7 mouse cellular contexts compared by ENCODE assay signal in the genomic region with DNA sequence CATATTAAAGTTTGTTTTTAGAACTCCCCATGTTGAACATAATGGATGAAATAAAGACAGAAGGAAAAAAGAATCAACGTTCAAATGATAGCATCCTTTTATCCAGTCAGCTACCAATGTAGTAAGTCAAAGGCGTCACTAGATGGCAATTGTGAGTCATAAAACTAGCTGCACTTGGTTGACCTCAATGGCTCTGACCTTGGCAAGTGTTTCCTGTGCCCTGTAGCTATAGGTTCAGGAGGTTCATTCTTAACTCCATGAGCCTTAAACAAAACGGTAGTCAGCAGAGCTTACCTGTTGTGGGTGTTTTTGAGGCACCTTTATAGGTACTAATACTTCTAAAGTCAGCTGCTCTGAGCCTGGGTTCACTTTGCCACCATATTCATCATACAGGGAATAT.
DNase-seq lines count a peak whose midpoint lies in the region; ATAC-seq and TF ChIP-seq lines count a peak whose summit lies in the region.

No protein-coding gene starts in this region.

- TF ChIP-seq RAD21 in MEL (IDR thresholded peaks at IDR 0.05; ENCODE audit: low read depth, low read length): peak; percentile 71

- peak; percentile 84 for TF ChIP-seq CTCF in layer of hippocampus, adult 2 months (conservative IDR thresholded peaks at IDR 0.05)
- peak; percentile 24 to 66 (median 55); a peak in 5 of 6 replicates for TF ChIP-seq CTCF in MEL (IDR thresholded peaks at IDR 0.05 in 2 of 3, conservative IDR thresholded peaks at IDR 0.05 in 1 of 3; ENCODE audit: control insufficient read depth in 1 of 3, insufficient read depth in 1 of 3, low read depth in 2 of 3, low read length in 3 of 3, poor library complexity in 1 of 3, severe bottlenecking in 1 of 3)

- H3K9me3 ChIP-seq in MEL (replicated peaks; ENCODE audit: insufficient read depth, low read length): no peaks in the 10 kb centered on the region

- no peaks in the 10 kb centered on the region for H3K36me3 ChIP-seq in MEL (ENCODE audit: control insufficient read depth in 1 of 2, insufficient read depth in 2 of 2, low read length in 2 of 2)

- no peak overlapping the region for H3K4me3 ChIP-seq in layer of hippocampus, adult 2 months
- no peak overlapping the region for H3K4me3 ChIP-seq in MEL (ENCODE audit: control insufficient read depth in 1 of 2, insufficient read depth in 1 of 2, low read depth in 2 of 2, low read length in 2 of 2)

- TF ChIP-seq POLR2A in MEL (IDR thresholded peaks at IDR 0.05; ENCODE audit: control insufficient read depth in 1 of 2, insufficient read depth in 1 of 2, low read depth in 1 of 2, low read length in 2 of 2, poor library complexity in 1 of 2): no peak

- intact Hi-C loops in heart, postnatal 36 days (cut with DNase I): loop anchor here (2.0 to 10.0 kb wide), 4 partner anchors 37 to 611 kb away; partner anchors contain the start of gene Col8a1

- no peak for TF ChIP-seq EP300 in MEL (IDR thresholded peaks at IDR 0.05; ENCODE audit: low read depth in 1 of 2, low read length in 2 of 2)

- no peaks in the 10 kb centered on the region for H3K4me1 ChIP-seq in MEL (ENCODE audit: control insufficient read depth in 1 of 2, insufficient read depth in 2 of 2, low read length in 2 of 2)

- H3K9ac ChIP-seq in MEL (ENCODE audit: control insufficient read depth, low read depth, low read length, poor library complexity, severe bottlenecking): no peak overlapping the region

- no peaks in the 10 kb centered on the region for H3K79me2 ChIP-seq in MEL (ENCODE audit: control insufficient read depth, insufficient read depth, low read length, poor library complexity)

- H3K27ac ChIP-seq in layer of hippocampus, adult 2 months: no peak overlapping the region
- no peak overlapping the region for H3K27ac ChIP-seq in MEL (ENCODE audit: control insufficient read depth, low read depth, low read length)

- no peak for ATAC-seq in monocyte, adult 5-6 weeks (replicated peaks; ENCODE audit: insufficient number of reproducible peaks, low FRiP score, low TSS enrichment, poor library complexity, severe bottlenecking)

- DNase-seq in layer of hippocampus, adult 2 months (ENCODE audit: low spot score in 2 of 2): peak in 1 of 2 experiments; percentile 12
- DNase-seq in layer of hippocampus, postnatal 36 days: no peak
- DNase-seq in MEL (ENCODE audit: low read depth, low spot score): peak; percentile 59
- DNase-seq in adrenal gland, postnatal 36 days: peak; percentile 19 to 47
- DNase-seq in heart, postnatal 36 days: peak; percentile 26 to 30
- DNase-seq in lung, postnatal 14 days: peak; percentile 11

- peaks cover 2 to 5% of the 10 kb centered on the region in 2 experiments; a peak in 2 of 4 replicates for H3K27me3 ChIP-seq in MEL (ENCODE audit: control insufficient read depth in 1 of 2, insufficient read depth in 2 of 2, low read length in 2 of 2)

TF ChIP-seq in MEL, 35 proteins besides CTCF, POLR2A, EP300 and RAD21:
- TF ChIP-seq SMC3 (IDR thresholded peaks at IDR 0.05; ENCODE audit: low read depth, low read length): peak; percentile 68
- peak; percentile 31; the same call in 1 of the 2 replicates for TF ChIP-seq ZC3H11A (IDR thresholded peaks at IDR 0.05; ENCODE audit: low read depth, low read length)
- no peak for TF ChIP-seq TCF12 (IDR thresholded peaks at IDR 0.05; ENCODE audit: low read depth, low read length)

Comparison
In these comparisons a context has a peak if more than half of its experiments do, and no peak if none do; other contexts are left out.
1. DNase-seq: peak in MEL (single experiment), adrenal gland, postnatal 36 days (2 of 2), heart, postnatal 36 days (2 of 2) and lung, postnatal 14 days (single experiment); none in layer of hippocampus, postnatal 36 days (0 of 2).